Mouse (Mus musculus): ENCODE results near the gene Bod1.

Bod1 gene

DNA sequence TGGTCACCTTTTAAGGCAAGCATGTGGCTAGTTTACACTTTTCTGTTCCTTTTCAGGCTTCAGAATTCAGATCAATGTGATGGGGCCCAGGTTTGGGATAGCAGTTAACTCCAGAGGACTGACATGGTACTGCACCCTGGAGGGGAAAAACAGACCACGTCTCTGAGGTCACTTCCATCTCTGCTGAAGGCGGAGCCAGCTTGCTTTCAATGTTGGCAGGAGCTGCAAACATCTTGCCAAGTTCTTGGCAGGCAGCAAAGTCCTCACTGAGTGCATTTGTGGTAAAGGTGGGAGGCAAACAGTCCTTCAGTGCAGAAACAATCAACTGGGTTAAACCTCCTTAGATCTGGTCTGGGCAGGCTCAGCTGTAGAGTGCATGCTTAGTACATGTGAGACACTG is 7.5 kb downstream of the Bod1 start:
- DNase-seq, result no peak

DNA sequence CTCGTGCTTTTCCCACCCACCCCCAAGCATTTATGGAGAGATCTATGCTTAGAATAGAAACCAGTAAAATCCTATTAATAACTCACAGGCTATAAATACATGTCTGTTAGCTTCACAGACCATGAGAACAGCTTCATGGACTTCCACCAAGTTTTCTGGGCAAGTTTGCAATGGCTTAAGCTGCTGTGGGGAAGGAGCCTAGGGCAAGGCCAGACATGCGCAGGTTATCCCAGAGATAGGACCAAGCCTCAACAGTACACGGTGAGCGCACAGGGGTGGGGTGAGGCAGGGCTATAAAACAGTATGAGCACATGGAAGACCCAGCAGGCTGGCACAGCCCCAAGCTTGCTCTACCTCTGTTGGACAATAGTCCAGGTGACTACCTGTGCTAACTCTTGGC is 8.2 kb downstream of the Bod1 start:
- DNase-seq, result no peak

DNA sequence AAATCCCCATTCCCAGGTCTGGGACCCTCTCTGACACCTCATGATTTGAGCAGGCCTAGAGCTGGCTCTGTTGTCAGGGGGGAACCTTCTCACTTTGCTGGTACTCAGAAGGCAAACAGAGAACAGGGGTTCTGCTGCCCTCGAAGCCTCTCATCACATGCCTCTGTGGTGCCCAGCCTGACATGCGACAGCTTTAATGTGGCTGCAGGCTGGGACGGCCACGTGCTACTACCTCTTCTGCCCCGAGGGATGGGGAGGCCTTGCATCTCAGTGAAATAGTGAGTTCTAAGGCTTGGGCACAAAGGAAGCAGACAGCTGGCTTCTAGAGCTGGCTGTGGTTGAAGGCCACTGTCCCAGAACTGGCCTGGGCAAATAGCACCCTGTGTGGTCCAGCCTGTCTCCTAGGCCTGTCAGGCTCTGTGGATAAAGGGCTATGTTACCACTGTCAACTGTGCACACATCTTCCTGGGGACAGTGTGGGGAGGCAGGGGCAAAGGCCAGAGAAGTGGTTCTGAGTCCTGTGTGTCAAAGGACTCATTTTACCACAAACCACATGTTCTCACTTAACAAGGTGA is 8.7 kb downstream of the Bod1 start:
- no peak for DNase-seq

DNA sequence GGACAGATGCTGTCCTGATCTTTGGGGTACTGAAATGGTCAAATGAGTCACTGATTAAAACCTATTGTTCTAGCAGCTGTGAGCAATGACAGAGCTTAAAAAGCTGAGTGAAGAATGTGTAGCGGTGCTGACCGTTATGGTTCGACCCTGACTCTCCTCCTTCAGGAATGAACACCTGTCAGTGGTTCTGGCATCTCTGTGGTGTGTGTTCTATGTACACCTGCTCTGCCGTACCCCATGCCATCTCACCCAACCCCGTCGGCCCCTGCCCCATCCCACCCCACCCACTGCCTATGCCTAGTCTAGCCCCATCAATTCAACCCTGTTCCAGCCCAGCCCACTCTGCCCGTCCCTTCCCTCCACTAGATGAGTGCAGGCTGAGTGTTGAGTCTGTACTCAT is 9.5 kb downstream of the Bod1 start:
- no peak for DNase-seq

DNA sequence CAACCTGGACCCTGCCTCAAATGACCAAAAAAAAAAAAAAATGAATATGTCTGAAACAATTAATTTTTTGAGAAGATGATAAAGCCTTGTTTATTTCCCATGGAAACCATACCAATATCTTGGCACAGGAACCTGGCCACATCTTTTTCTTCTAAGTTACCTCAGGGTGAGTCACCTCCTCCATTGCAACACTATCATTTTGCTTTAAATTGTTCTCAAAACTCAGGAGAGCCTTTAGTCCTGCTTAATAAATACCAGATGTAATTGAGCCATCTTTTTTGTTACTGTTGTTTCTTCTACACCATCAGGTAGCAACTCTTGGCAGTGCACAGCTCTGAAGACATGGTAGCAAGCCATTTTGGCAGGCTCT is 13.9 kb downstream of the Bod1 start:
- DNase-seq, result no peak

DNA sequence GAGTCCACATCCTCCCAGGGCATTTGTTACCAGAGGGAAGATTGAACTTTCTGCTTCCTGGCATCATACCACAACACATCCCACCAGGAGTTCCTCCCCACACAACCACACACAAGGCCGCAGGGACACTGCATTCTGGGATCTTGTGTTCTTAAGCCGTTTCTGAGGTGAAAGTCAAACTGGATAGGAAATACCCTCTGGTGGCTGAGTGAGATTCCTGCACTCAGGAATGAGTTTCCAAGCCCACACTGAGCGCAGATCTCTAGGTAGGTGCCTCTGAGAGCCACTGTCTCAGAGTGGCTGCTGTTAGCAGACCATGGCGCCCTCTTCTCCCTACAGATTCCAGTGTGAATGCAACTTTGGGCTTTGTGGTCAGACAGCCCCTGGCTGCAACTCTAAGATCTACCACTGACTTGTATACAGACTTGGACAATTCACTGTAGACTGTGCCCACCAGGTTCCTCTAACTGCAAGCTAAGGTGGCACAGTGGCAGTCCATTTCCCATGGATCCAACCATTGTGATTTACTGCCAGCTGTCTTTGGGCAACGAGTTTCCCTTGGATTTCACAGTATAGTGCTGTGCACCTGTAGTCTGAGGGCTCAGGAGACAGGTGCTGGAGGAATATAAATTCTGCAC is 14.4 kb downstream of the Bod1 start:
- no peak for DNase-seq

DNA sequence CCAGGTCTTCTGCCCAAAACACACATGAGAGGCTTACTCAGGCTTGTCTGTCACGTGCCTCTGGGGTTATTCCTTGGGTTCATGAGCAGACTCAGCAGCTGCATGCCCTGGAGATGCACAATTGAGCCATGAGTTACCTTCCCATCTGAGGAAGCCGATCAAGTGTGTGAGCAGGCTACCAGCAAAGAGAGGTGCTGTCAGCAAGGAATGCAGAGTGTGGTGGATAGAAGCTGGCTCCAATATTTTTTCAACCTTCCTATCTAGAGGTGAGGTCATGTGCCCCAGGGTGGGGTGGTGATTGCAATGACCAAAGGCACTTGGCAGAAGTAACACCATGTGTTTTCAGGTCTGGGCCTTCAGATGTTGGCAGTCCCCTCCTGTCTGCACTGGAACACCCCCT is 22.2 kb downstream of the Bod1 start:
- DNase-seq, result no peak

DNA sequence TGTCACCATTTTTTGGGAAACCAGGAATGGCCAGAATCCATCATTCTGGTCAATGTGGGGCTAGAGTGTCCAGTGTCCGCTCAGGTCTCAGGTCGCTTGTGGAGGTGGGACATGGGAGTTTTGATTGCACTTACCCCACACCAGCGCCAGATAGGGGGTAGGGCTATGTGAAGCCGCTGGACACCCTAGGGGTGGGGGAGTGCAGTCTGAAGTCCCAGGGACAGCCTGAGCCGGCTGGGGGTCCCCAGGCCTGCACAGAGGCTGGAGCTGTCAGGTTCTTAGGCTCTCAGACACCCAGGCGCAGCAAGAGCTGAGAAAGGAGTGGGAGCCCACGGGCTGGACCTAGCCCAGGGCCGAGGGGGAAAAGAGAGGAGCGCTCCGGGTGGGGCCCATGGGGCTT is 24.4 kb downstream of the Bod1 start:
- no peak for DNase-seq

DNA sequence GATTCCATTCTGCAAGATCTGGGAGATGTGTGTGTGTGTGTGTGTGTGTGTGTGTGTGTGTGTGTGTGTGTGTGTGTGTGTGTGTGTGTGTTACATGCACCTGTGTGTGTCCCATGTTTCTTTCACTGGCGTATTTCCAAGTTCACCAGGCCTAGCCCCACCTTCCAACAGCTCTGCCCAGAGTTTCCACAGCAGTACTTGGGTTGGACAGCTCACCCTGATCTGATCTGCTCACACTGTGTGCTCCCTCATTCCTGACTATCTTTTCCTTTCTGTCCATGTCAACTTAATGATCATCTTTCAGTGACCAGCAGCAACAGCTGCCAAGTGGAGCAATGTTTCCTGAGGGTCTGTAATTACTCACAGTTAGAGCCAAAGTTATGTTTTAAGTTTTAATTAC is 25.1 kb downstream of the Bod1 start:
- no peak for DNase-seq

DNA sequence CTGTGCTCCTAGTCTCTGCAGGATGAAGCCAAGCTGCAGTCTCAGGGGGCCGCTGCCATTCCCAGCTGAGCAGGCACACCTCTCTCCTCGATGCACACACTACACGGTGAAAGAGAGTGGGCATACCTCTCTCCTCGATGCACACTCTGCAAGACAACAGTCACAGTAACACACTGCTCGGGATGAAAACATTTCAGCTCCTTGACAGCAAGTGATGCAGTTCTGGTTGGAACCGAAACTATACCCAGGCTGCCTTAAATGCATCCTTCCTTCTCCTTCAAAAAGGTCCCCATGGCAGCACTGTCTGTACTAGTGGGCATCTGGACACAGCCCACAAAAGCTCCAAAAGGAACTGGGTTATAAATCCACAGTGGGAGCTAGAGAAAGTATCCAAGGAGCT is 28.6 kb downstream of the Bod1 start:
- DNase-seq, result no peak

DNA sequence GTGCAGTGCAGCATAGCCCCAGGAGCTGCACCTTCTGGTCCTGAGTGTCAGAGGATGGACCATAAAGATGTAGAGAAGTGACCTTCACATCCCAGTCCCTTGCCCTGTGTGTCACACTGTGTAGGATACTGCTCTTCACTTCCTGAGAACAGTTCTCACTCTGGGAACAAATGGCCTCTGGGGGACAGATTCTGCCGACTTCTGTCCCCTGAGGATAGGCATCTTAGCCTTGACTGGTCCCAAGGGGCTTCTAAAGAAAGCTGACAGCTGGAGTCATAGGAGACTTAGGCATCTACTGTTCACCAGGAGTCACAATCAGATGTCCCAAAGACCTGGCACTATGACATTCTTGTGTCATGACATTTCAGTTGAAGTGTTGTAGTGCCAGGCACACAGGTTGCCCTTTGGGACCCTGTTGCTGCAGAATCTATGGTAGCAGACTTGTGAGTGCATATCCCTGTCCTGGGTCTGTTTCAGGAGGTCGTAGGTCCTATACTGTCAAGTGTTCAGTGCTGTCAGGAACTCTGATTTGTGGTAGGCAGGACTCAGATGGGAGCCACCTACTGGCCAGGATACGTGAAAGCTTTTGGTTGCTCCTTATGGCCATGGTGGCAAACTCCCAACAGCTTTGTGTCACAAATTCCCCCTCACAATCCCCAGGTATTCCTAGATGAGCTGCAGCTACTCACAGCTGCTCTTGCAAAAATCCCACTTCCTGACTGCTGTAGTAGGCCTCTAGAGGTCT is 30.4 kb downstream of the Bod1 start:
- no peak for DNase-seq

DNA sequence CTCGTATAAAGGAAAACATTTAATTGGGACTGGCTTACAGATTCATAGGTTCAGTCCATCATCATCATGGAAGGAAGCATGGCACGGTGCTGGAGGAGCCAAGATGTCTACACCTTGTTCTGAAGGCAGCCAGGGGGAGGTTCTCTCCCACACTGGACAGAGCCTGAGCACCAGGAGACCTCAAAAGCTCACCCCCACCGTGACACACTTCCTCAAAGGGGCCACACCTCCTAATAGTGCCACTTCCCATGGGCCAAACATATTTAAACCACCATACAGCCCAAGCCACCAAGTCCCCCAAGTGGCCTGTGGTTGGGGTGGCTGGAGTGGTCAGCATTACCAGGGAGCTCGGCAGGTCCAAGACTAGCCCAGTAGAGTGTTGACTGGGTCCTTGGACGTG is 31.5 kb downstream of the Bod1 start:
- DNase-seq, result no peak

DNA sequence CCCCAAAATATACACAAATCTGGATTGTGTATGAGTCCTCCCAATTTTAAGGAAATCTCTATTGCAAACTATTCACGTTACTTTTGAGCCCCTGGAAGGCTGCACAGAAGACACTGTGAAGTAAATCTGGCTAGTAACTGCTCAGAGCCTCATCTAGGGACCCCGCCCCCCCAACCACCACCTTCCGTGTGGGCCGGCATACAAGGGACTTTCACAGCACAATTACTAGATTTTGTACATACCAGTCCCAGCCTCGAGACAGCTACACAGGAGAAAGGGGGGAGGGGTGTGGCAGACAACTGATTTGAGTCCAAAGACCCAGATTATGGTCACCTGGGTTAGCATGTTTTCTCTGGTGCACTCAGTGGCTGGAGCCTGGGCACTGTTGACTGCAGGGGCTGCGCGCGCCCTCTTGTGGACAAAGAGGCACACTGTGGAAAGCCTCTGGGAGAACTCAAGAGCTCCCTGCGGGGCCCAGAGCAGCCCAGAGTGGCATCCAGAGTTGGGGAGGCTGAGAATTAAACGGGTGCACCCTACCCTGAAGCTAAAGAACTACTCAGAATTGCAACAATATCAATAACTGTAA is 33.8 kb downstream of the Bod1 start:
- peak; percentile 32 for DNase-seq

DNA sequence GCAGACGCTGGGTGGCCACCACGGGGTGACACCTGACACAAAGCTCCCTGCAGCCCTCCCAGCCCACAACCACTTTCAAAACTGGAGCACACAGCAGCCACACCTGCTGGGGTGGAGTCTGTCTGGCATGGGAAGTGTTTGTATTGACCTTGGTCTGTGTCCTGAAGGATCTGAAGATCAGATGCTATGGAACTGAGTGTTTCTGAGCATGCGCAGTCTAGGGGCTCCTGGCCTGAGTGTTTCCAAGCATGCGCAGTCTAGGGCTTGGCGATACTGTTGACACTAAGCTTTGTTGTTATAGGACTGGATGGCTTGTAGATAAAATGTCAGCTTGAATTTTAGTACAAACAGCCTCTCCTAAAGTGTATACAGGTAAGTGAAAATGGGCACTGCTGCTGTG is 43.0 kb downstream of the Bod1 start:
- no peak for DNase-seq

DNA sequence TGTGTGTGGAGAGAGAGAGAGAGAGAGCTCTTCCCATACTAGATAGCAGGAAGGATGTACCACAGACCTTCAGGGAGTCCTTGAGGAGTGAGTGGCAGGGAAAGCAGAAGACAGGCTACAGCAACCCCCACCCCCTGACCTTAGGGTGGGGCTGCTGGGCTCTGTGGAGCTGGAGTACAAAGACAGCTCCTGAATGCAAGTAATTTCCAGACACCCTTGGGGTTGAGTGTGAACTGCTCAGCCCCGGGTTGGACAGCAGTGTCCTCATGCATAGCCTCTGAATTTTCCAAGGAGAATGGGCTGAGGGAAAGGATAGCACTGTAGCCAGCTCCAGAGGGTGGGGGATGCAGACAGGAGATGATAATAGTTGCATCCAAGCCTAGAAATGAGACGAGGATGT is 50.9 kb downstream of the Bod1 start:
- DNase-seq, result no peak

DNA sequence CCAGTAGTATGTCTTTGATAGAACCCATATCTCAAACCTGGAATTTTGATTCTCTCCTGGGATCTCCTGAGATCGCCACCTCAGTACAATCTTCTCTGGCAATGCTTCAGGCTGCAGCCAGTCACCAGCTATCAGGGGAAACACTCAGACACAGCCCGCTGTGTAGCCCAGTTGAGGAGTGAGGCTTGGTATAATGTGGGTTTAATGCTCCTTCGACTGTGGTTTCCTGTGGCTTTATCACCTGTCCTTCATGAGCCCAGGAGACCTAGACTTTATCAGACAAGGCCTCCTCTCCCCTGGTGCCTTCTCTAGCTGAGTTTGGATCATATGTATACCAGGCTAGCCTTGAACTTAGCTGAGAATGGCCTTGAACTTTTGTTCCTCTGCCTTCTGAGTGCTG is 53.9 kb downstream of the Bod1 start:
- DNase-seq, result no peak

DNA sequence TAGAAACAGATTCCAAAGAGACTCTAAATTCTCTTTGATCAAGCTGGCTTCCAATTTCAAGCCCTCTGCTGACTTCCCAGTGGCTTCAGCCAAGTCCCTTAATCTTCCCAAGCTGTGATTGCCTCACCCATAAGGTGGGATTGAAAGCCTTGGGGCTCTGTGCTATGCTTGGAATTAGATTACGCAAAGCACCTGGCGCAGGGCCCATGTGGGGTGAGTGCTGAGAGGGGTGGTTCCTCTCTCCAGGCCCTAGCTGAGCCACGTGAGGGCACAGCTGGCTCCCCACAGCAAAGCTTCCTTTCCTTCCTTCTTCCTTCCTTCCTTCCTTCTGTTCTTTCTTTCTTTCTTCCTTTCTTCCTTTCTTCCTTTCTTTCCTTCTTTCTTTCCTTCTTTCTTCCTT is 54.4 kb downstream of the Bod1 start:
- no peak for DNase-seq

DNA sequence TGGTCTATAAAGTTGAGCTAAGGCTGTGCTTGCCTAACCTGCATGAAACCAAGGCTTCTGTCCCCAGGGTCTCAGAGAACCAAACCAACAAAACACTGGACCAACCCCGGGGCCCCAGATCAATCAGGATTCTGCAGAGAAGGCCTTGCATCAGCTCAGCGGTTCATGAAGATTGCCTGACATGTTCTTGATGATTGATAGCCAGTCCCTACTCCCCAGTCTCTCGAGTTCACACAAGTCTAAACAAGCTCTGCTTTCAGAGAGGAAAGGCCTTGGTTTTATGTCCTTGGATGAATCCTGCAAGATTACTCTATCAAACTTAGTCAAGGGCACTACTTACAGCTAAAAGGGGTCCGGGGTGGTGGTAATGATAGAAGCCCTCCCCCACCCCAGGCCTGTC is 55.0 kb downstream of the Bod1 start:
- no peak for DNase-seq
